Mouse (Mus musculus) midbrain, embryonic 12.5 days (tissue): ENCODE data around the gene Tfap2e. TPM values are rescaled to one million over a fixed set of nuclear protein-coding genes. Genes with fewer than 3 reads are reported as not detected.

Source experiments
- ATAC-seq: fragments of 200-750 bp; cut with Nextera tagmentation; 2 replicates; pipeline ENCODE4 v1.8.0; 2017; ENCODE audit warnings: low read depth, moderate TSS enrichment, moderate library complexity; ENCODE audit not compliant: low FRiP score
- H3K27ac ChIP-seq: fragments of 300-500 bp; sonication (generic); replicated peaks from 2 replicates; pipeline ENCODE4 v1.5.1; 2016; ENCODE audit warnings: mild to moderate bottlenecking
- H3K27me3 ChIP-seq: fragments of 300-500 bp; sonication (generic); 2 replicates; pipeline ENCODE4 v1.6.1; 2016; ENCODE audit warnings: mild to moderate bottlenecking
- H3K36me3 ChIP-seq: fragments of 300-500 bp; sonication (generic); 2 replicates; pipeline ENCODE4 v1.6.1; 2016
- H3K4me1 ChIP-seq: fragments of 300-500 bp; sonication (generic); 2 replicates; pipeline ENCODE4 v1.6.1; 2016
- H3K4me2 ChIP-seq: fragments of 300-500 bp; sonication (generic); replicated peaks from 2 replicates; pipeline ENCODE4 v1.6.1; 2016; ENCODE audit warnings: mild to moderate bottlenecking, moderate library complexity
- H3K4me3 ChIP-seq: fragments of 300-500 bp; sonication (generic); 2 replicates; pipeline ENCODE4 v1.5.1; 2016; ENCODE audit warnings: mild to moderate bottlenecking
- H3K9ac ChIP-seq: fragments of 300-500 bp; sonication (generic); replicated peaks from 2 replicates; pipeline ENCODE4 v1.6.1; 2016; ENCODE audit warnings: mild to moderate bottlenecking, moderate library complexity
- H3K9me3 ChIP-seq: fragments of 300-500 bp; sonication (generic); 2 replicates; pipeline ENCODE4 v1.6.1; 2016; ENCODE audit warnings: mild to moderate bottlenecking
- WGBS: fragments of 180-500 bp; shearing (Covaris S2); methylation state at CpG from one replicate; pipeline ENCODE4 v1.1.7; 2016; 5-methylcytosine and 5-hydroxymethylcytosine counted together
- polyA plus RNA-seq: library from polyadenylated mRNA; unstranded; fragments of >200 nt; fragmentation: Nextera tagmentation; extraction: Ambion mirVana; gene quantifications from 2 replicates; pipeline ENCODE4 v1.2.1, GENCODE M21; 2016

Gene Tfap2e
- 2.2 and 3.3 TPM in 2 replicates for polyA plus RNA-seq

DNA sequence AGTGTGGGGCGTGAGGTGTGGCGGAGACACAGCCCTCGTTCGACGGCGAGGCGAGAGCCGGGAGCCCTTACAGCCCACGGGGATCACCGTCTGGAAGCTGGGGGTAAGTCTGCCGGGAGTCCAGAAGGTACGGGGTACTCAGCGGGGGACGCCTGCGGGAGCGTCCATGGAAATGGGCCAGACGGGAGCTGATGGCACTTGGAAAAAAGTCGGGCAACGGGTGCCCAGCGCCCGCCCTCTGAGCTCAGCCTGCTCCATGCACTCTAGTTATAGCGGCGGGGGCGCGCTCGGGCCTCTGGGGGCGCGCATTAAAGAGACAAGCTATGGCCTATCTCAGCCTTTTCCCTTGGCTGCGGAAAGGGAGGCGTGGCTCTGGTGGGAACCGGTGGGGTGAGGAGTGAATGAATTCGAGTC is at the start of gene Tfap2e:
Tfap2e (minus strand) TSS at position 240 of the 414 bp plus-strand sequence.
- peaks cover 95% of the 10 kb centered on the region for H3K27me3 ChIP-seq
- ATAC-seq: peak; percentile 38; the same call in 1 of the 2 replicates
- H3K4me3 ChIP-seq: peak within 1 kb of the TSS; percentile 42
- H3K9me3 ChIP-seq: no peaks in the 10 kb centered on the region
- H3K27ac ChIP-seq: no peak within 1 kb of the TSS
- 2% methylated on average over 32 of the region's 32 CpGs for WGBS
- peak within 1 kb of the TSS; percentile 41; the same call in 1 of the 2 replicates for H3K9ac ChIP-seq
- no peaks in the 10 kb centered on the region for H3K36me3 ChIP-seq
- peaks cover 22% of the 10 kb centered on the region for H3K4me1 ChIP-seq
- peak within 1 kb of the TSS; percentile 43 for H3K4me2 ChIP-seq

GRCm38 (mm10) chr4:126782996-126783395 is 47.0 kb upstream of the Tfap2e start:
- H3K9ac ChIP-seq: no peak overlapping the region
- ATAC-seq: no peak
- H3K4me2 ChIP-seq: no peak overlapping the region
- H3K36me3 ChIP-seq: no peaks in the 10 kb centered on the region
- no peaks in the 10 kb centered on the region for H3K9me3 ChIP-seq
- no peak overlapping the region for H3K4me3 ChIP-seq
- 82% methylated on average over 8 of the region's 8 CpGs for WGBS
- no peaks in the 10 kb centered on the region for H3K27me3 ChIP-seq
- no peak overlapping the region for H3K27ac ChIP-seq
- peaks cover 38% of the 10 kb centered on the region for H3K4me1 ChIP-seq

DNA sequence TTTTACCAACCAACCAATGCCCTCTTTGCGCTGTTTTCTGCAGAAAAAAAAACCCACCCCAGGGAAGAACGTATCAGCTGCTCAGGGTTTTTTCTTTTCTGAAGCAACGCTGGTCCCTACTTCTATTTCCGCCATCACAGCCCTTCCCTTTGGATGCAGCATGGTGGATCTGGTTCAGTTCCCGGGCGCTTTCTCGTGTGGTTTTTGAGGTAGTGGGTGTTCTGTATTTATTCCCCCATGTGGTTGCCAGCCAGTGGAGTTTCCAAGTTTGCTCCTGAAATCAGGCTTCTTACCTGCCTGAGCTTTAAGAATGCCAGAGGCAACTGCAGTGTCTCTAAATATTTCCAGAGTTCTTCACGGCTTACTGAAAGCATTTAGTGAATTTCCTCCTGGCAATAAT is 46.5 kb upstream of the Tfap2e start:
- no peaks in the 10 kb centered on the region for H3K27me3 ChIP-seq
- ATAC-seq: no peak
- H3K36me3 ChIP-seq: no peaks in the 10 kb centered on the region
- WGBS: 91% methylated on average over 8 of the region's 8 CpGs
- H3K9ac ChIP-seq: no peak overlapping the region
- no peak overlapping the region for H3K4me3 ChIP-seq
- H3K27ac ChIP-seq: no peak overlapping the region
- H3K4me1 ChIP-seq: peaks cover 38% of the 10 kb centered on the region
- no peak overlapping the region for H3K4me2 ChIP-seq
- no peaks in the 10 kb centered on the region for H3K9me3 ChIP-seq

DNA sequence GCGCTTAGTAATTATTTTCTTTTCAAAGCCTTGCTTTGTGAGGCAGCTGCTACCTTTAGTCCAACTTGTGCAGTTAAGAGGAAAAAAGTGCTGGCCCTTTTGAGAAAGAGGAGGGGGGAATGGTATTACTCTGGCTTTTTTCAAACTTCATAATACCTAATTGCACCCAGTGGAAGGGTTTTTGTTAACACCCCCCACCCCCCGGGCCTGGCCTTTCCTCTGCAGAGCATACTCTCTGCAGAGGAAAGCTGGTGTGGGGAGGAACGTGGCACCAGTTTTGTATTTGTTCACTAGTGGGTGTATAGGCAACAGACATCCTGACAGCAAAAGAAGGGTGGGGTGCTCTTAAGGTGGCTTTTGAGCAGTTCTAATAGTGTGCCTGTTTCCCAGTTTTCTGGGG is 45.8 kb upstream of the Tfap2e start:
- Histone ChIP-seq H3K36me3 (no peaks in the 10 kb centered on the region), H3K27me3 (no peaks in the 10 kb centered on the region), H3K4me2 (no peak overlapping the region), H3K9ac (no peak overlapping the region), H3K27ac (no peak overlapping the region), H3K4me3 (no peak overlapping the region), H3K9me3 (no peaks in the 10 kb centered on the region), H3K4me1 (peaks cover 41% of the 10 kb centered on the region)
- 69% methylated on average over 3 of the region's 3 CpGs for WGBS
- no peak for ATAC-seq

- WGBS: 42% methylated on average over 12 of the region's 12 CpGs
- H3K4me1 ChIP-seq: peaks cover 41% of the 10 kb centered on the region
- H3K36me3 ChIP-seq: no peaks in the 10 kb centered on the region
- no peak overlapping the region for H3K4me3 ChIP-seq
- ATAC-seq: no peak
- H3K27me3 ChIP-seq: no peaks in the 10 kb centered on the region
- no peaks in the 10 kb centered on the region for H3K9me3 ChIP-seq
- peak overlapping the region; percentile 23 for H3K4me2 ChIP-seq
- H3K27ac ChIP-seq: peak overlapping the region; percentile 72
- no peak overlapping the region for H3K9ac ChIP-seq
These were observed 44.1 kb upstream of the Tfap2e start for GRCm38 (mm10) chr4:126779826-126780775.

GRCm38 (mm10) chr4:126779148-126779581 is 43.1 kb upstream of the Tfap2e start:
- ATAC-seq: no peak; the same call in 1 of the 2 replicates
- H3K36me3 ChIP-seq: no peaks in the 10 kb centered on the region
- peaks cover 41% of the 10 kb centered on the region for H3K4me1 ChIP-seq
- no peak overlapping the region for H3K4me3 ChIP-seq
- no peaks in the 10 kb centered on the region for H3K27me3 ChIP-seq
- H3K27ac ChIP-seq: peak overlapping the region; percentile 52; the same call in 1 of the 2 replicates
- WGBS: 37% methylated on average over 8 of the region's 8 CpGs
- H3K9me3 ChIP-seq: no peaks in the 10 kb centered on the region
- no peak overlapping the region for H3K9ac ChIP-seq
- peak overlapping the region; percentile 23 for H3K4me2 ChIP-seq

GRCm38 (mm10) chr4:126775182-126775581 is 39.1 kb upstream of the Tfap2e start:
- Histone ChIP-seq H3K36me3 (no peaks in the 10 kb centered on the region), H3K4me1 (peaks cover 18% of the 10 kb centered on the region), H3K9ac (no peak overlapping the region), H3K9me3 (no peaks in the 10 kb centered on the region), H3K27me3 (no peaks in the 10 kb centered on the region), H3K4me2 (no peak overlapping the region), H3K4me3 (no peak overlapping the region), H3K27ac (no peak overlapping the region)
- ATAC-seq: no peak
- WGBS: 93% methylated on average over 1 of the region's 1 CpGs

GRCm38 (mm10) chr4:126773871-126774270 is 37.8 kb upstream of the Tfap2e start:
- Histone ChIP-seq H3K4me2 (no peak overlapping the region), H3K27me3 (no peaks in the 10 kb centered on the region), H3K36me3 (peaks cover 7% of the 10 kb centered on the region), H3K9ac (no peak overlapping the region), H3K4me3 (no peak overlapping the region), H3K4me1 (peaks cover 6% of the 10 kb centered on the region), H3K9me3 (no peaks in the 10 kb centered on the region), H3K27ac (no peak overlapping the region)
- ATAC-seq: no peak
- 94% methylated on average over 6 of the region's 6 CpGs for WGBS

GRCm38 (mm10) chr4:126770831-126771230 is 34.8 kb upstream of the Tfap2e start:
- ATAC-seq: no peak
- H3K9ac ChIP-seq: no peak overlapping the region
- H3K4me3 ChIP-seq: no peak overlapping the region
- H3K27me3 ChIP-seq: no peaks in the 10 kb centered on the region
- 95% methylated on average over 4 of the region's 4 CpGs for WGBS
- peaks cover 7% of the 10 kb centered on the region for H3K36me3 ChIP-seq
- H3K4me2 ChIP-seq: no peak overlapping the region
- no peak overlapping the region for H3K27ac ChIP-seq
- H3K9me3 ChIP-seq: no peaks in the 10 kb centered on the region
- no peaks in the 10 kb centered on the region for H3K4me1 ChIP-seq

GRCm38 (mm10) chr4:126769800-126770563 is 33.9 kb upstream of the Tfap2e start:
- 91% methylated on average over 9 of the region's 9 CpGs for WGBS
- Histone ChIP-seq H3K27me3 (no peaks in the 10 kb centered on the region), H3K4me1 (no peaks in the 10 kb centered on the region), H3K9me3 (no peaks in the 10 kb centered on the region), H3K27ac (no peak overlapping the region), H3K9ac (no peak overlapping the region), H3K4me3 (no peak overlapping the region), H3K36me3 (peaks cover 7% of the 10 kb centered on the region), H3K4me2 (no peak overlapping the region)
- no peak for ATAC-seq

- Histone ChIP-seq H3K4me3 (no peak overlapping the region), H3K36me3 (peaks cover 16% of the 10 kb centered on the region), H3K27ac (no peak overlapping the region), H3K9ac (no peak overlapping the region), H3K27me3 (no peaks in the 10 kb centered on the region), H3K4me2 (no peak overlapping the region), H3K9me3 (no peaks in the 10 kb centered on the region), H3K4me1 (peaks cover 10% of the 10 kb centered on the region; the same call in 1 of the 2 replicates)
- no peak for ATAC-seq
- 93% methylated on average over 2 of the region's 2 CpGs for WGBS
These were observed 27.4 kb upstream of the Tfap2e start for GRCm38 (mm10) chr4:126763483-126763882.
